Mouse (Mus musculus) thymus, postnatal 0 days (tissue): ENCODE measurements around the gene Sparc. TPM values are rescaled to one million over a fixed set of nuclear protein-coding genes. Genes with fewer than 3 reads are reported as not detected.
A peak's percentile ranks its signal among the peaks of the same experiment; 100 is the strongest.

ENCODE experiments used
- DNase-seq: peaks from one replicate; pipeline ENCODE4 v3.0.0-alpha.2; 2015; ENCODE audit warnings: low spot score
- polyA plus RNA-seq: library from polyadenylated mRNA; unstranded; fragments of >200 nt; fragmentation: Nextera tagmentation; extraction: Ambion mirVana; gene quantifications from 2 replicates; pipeline ENCODE4 v1.2.1, GENCODE M21; 2015

The Sparc gene
- polyA plus RNA-seq, 1 experiment from 2014 or later, result 297 TPM

- DNase-seq, result no peak
Observed at GRCm38 (mm10) chr11:55407133-55407532, 15.8 kb downstream of the Sparc start.

GRCm38 (mm10) chr11:55405601-55406469, 17.1 kb downstream of the Sparc start:
- DNase-seq, result no peak

GRCm38 (mm10) chr11:55404659-55405457, 18.1 kb downstream of the Sparc start:
- no peak for DNase-seq

- DNase-seq, result no peak
Observed at GRCm38 (mm10) chr11:55400863-55401262, 22.1 kb downstream of the Sparc start.

GRCm38 (mm10) chr11:55398371-55398770, 24.6 kb downstream of the Sparc start:
- DNase-seq, result no peak

GRCm38 (mm10) chr11:55397441-55397840, 25.5 kb downstream of the Sparc start:
- DNase-seq, result no peak

- DNase-seq, result no peak
Observed at GRCm38 (mm10) chr11:55397036-55397435, 25.9 kb downstream of the Sparc start.

GRCm38 (mm10) chr11:55395073-55395642, 27.8 kb downstream of the Sparc start:
- no peak for DNase-seq

- no peak for DNase-seq
Observed at GRCm38 (mm10) chr11:55394592-55394991, 28.4 kb downstream of the Sparc start.

GRCm38 (mm10) chr11:55392474-55392873, 30.5 kb downstream of the Sparc start:
- DNase-seq, result no peak

- DNase-seq, result peak; percentile 57
Observed at GRCm38 (mm10) chr11:55389778-55390177, 33.2 kb downstream of the Sparc start.

- no peak for DNase-seq
Observed at GRCm38 (mm10) chr11:55387576-55387975, 35.4 kb downstream of the Sparc start.

- peak; percentile 78 for DNase-seq
Observed at GRCm38 (mm10) chr11:55386424-55387063, 36.4 kb downstream of the Sparc start.

GRCm38 (mm10) chr11:55383463-55384045, 39.4 kb downstream of the Sparc start:
- DNase-seq, result no peak

GRCm38 (mm10) chr11:55380908-55381307, 42.1 kb downstream of the Sparc start:
- DNase-seq, result no peak

- no peak for DNase-seq
Observed at GRCm38 (mm10) chr11:55378371-55378770, 44.6 kb downstream of the Sparc start.

GRCm38 (mm10) chr11:55373838-55374237, 49.1 kb downstream of the Sparc start:
- DNase-seq, result peak; percentile 28

GRCm38 (mm10) chr11:55373373-55373772, 49.6 kb downstream of the Sparc start:
- DNase-seq, result no peak

GRCm38 (mm10) chr11:55372001-55372400, 51.0 kb downstream of the Sparc start:
- no peak for DNase-seq

- no peak for DNase-seq
Observed at GRCm38 (mm10) chr11:55369093-55369471, 53.9 kb downstream of the Sparc start.
